Mouse (Mus musculus) neutrophil, adult 59 days (primary cell): ENCODE data around the gene Lcp1. TPM values are rescaled to one million over a fixed set of nuclear protein-coding genes. Genes with fewer than 3 reads are reported as not detected.

Source experiments
- total RNA-seq, 2 experiments: library from RNA; stranded (reverse); gene quantifications; 1 replicate in 1 of 2; 2 replicates in 1 of 2; pipeline ENCODE4 v1.2.4; 2023

The Lcp1 gene
- 1,000 to 10,000 TPM; 1,413 to 1,429 TPM for total RNA-seq

GRCm38 (mm10) chr14:75130501-75131318 is at the start of gene Lcp1, which contains the start of gene Lrrc63:
Gene Lcp1 (plus strand): TSS chr14:75131101.
Gene Lrrc63 (minus strand): TSS chr14:75130881.

GRCm38 (mm10) chr14:75242087-75242486 is 111.2 kb downstream of the Lcp1 start, which contains the start of gene Cpb2:
Gene Cpb2 (plus strand): TSS chr14:75242287.

Other genes starting within 250 kb of the Lcp1 start
- gene Lrch1, start 183.2 kb upstream of the Lcp1 start, total RNA-seq = 10 to 100 TPM; 26.2 to 28.6 TPM
- gene Rubcnl, start 115.1 kb upstream of the Lcp1 start, total RNA-seq = 10 to 100 TPM; 20.9 to 23.5 TPM
- under 1 TPM; 0.13 to 0.24 TPM for gene Lrrc63, start 220 bp upstream of the Lcp1 start, total RNA-seq
- gene Cpb2, start 111.2 kb downstream of the Lcp1 start, total RNA-seq = not detected
- gene Zc3h13, start 153.3 kb downstream of the Lcp1 start, total RNA-seq = 10 to 100 TPM; 26.8 to 35.6 TPM